Mouse (Mus musculus) urinary bladder, postnatal 4 days (tissue): Measurements from ENCODE around the gene Nbas.

Source experiments
- DNase-seq, 2 experiments: peaks; one replicate each; pipeline ENCODE4 v3.0.0; 2021 to 2022; ENCODE audit warnings: low spot score in 2 of 2

Gene Nbas

DNA sequence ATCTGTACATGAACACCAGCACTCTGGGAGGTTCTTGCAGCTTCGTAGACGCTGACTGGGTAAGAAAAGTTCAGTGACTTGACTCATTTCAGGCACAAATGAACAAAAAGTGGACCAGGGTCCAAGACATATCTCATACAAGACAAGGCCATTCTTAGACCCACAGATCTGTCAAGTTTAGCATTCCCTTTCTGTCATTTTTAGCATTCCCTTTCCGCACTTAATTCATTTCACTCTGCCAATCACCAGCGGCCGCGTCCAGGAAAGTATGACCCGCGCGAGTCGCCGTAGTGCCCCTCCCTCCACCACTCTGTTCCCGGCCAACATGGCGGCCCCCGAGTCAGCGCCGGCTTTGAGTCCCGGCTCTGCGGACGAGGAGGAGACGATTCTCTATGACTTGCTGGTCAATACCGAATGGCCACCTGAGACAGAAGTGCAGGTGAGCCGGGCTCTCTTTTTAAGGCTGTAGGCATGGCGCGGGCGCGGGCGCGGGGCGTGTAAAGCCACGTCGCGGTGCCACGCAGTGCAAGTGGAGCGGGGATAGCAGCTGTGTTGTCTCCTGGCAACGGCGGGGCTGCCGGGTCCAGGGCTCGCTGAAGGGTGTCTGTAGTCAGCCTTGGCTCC lies at the start of gene Nbas:
Nbas (plus strand) TSS at position 308 of the 624 bp plus-strand sequence.
- peak; percentile 79 to 89 for DNase-seq

DNA sequence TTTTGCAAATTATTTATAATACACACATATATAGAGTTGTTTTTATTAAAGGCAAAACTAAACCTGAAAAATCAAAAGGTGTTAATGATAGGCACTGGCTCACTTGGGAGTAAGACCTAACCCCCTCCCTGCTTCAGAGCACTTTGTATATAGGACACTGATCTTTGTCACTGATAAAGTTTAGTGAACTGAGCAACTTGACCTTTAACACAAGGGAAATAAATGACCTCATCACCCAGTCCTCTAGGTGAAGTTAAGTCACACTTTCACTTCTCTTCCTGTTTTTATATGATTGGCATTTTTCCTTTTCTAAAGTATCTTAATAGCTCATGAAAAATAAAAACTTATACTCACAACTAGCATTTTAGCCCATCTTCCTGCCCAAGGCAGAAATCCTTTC lies 26.5 kb upstream of the Nbas start:
- no peak for DNase-seq

DNA sequence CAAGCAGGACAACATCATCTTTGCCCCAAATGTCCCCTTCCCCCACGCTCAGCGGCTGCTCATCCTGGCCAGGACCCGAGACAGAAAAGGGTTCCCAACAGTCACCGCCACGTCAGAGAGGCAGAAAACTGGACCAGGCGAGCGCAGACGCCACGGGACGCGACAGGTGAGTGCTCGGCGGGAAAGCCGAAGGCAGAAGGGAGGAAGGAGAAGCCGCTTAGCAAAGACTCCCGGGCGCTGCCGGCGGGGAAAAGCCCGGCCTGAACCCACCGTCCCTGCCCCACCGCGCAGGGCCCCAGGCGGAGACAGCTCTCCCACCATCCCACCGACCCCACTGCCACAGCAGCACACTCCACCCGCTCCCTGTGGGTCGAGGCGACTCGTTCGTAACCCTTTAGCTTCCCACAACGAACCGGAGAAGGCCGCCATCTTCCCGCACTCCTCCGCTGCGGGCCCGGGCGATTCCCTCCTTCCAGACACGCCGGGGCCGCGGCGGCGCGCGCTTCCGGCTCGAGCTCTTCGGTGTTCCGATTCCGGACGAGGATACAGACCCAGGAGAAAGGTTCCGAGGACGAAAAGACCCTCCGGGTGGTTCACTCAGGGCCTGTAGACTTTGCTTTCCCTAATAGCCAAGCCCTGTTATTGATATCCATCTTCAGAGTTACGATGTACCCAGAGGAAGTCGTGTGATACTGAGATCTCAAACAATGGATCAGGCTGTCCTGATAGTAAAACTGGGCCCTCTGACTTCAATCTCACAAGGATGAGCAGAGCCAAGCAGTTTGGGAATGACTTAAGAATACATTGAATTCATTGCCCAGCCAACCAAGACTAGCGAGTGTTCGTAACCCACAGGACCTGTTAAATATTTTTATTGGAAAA lies 20.0 kb upstream of the Nbas start, which contains the start of gene Ddx1:
Ddx1 (minus strand) TSS at position 523 of the 882 bp plus-strand sequence.
- peak; percentile 75 to 80 for DNase-seq

DNA sequence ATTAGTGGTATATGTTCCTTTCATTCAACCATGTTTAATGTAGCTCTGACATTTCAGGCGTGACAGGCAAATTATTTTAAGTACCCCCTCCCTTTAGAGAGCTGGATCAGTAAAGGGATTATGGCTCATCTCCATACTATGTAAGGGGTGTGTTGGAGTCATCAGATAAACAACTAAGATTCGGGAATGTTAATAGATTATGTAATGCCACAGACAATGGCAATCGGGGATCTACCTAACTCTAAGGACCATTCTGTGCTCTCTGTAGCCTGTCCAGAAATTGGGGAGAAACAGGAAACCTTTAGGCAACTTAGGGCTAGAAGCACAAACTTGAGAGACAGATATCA lies 19.4 kb upstream of the Nbas start:
- DNase-seq: no peak

DNA sequence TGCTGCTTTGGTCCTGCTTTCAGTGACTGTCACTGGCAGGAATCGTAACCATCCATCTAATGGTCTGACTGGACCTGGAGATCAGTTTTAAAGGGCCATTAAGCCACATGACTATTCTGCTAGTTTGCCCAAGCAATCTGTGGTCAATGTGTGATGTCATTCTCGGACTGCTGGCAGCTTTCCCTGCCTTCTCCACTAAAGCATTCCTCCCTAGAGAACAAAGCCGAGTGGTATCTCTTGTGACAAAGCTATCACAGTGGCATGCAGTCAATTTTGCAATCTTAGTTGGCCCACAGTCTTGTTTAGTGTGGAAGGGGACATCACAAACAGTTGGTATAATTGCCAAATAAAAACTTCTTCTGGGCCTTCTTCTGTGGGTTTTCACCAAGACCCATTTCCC lies 13.9 kb upstream of the Nbas start:
- no peak for DNase-seq

DNA sequence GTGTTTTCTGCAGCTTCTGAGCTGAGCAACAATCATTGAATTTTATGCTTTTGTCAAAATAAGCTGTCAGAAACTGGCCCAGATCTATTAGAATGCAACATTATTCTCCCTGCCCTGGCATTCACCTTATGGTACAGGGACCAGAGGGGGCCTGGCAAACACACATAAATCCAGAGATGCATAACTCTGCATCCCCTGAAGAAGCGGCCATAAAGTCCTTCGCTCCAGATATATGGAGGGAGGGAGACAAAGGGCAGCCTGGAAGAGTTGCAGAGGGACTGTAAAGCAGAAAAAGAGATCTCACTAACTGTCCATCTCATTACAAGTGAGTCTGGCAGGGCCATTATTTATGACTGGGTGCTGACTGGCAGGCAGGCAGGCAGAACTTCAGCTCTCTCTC lies 13.2 kb upstream of the Nbas start:
- DNase-seq: no peak

DNA sequence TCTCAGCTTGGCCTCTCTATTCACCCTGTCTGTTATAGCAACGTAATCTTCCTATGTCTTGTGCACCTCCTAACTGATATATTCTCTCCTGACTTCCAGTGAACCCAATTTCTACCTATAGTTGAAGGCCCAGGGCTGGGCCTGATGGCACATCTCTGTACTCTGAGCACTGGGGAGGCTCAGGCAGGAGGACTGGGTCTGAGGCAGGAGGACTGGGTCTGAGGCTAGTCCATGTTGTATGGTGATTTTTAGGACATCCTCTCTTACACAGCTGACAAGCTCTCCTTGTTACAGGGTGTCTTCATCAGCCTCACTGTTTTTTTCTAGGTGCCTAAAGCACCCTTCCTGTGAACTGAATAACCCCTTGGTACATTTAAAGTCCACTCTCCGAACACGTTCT lies 521 bp upstream of the Nbas start:
- DNase-seq: no peak

DNA sequence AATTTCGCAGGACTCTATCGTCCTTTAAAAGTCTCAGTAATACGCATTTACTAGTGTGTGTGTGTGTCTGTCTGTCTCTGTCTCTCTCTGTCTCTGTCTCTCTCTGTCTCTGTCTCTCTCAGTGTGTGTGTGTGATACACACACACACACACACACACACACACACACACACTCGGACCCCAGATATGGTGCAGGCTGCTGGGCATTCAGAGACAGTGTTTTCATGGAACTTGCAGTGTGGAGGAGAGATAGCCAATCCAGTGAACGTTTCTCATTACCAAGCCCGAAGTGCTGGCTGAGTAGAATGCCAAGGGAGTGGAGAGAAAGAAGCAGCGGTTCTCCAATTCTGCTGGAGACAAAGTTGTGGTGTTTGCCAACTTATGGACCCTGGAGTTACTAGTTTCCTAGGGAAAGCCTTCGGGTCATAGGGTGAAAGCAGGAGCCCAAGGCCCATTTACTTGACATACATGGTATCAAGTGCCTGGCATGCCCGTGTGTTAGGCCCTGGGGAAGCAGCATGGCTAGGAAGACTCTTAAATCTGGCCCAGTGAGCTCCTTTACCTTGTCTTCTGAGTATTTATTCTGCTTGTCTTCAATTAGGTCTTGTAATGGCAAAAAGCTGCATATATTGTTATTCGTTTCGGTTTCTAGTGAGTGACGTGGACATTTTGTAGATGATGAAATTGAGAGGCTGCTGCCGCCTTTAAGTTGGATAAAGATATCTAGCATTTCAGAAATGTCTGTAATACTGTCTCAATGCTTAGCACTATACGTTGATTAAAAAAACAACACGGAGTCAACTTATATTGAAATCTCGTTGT lies 847 bp downstream of the Nbas start:
- no peak for DNase-seq

DNA sequence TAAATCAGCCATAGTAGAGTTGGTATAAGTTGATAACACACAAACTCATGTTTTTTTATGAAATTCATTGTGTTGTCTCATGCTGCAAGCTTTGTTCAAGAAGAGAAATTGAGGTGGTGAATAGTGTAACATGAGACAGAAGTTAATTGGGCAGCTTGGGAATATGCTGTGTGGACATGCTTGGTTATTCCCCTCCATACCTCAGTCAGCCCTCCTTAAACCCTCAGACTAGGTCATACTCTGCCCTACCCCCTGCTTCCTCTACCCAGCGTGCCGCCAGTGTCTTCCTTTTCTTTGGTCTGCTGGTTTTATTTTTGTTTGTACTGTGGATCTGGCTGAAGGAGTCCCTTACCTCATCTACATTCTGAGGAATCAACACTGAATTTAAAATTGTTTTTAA lies 22.5 kb downstream of the Nbas start:
- DNase-seq: no peak

DNA sequence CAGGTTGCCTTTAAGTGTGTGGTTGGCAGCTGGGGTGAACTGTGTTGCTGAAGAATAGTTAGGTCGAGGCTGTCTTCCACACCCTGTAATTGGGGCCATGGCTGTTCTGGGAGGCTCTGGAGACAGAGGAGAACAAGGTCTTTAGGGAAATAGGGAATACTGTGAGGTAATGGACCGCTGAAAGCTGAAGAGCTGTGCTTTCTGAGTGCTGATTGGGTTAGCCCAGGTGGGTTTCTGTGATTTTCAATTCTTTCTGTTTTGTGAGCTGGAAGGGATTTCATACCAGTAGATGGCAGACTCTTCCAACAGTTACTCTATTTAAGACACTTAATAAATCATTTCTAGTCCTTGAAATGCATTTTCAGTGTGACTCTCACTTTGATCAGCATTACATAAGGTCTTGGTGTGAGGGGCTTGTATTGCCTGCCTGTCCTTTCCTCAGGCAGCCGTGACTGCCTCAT lies 24.5 kb downstream of the Nbas start:
- no peak for DNase-seq

DNA sequence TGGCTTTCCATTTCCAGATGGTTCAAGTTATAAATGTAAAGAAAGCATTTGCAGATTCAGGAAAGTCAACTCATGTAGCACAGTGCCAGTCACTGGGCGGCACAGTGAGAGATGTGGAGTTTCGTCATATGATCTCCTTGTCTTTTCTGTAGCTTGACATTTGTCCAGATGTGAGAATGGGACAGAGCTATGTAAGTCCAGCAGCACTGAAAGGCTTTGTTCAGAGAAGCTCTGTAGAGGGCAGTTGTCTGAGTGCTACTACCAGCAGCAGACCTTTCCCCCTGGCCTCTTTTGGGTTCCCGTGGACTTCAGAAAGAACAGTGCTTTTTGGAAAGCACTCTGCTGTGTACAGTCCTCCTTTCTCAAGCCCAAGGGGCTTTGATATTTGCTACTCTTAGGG lies 34.1 kb downstream of the Nbas start:
- DNase-seq: no peak

DNA sequence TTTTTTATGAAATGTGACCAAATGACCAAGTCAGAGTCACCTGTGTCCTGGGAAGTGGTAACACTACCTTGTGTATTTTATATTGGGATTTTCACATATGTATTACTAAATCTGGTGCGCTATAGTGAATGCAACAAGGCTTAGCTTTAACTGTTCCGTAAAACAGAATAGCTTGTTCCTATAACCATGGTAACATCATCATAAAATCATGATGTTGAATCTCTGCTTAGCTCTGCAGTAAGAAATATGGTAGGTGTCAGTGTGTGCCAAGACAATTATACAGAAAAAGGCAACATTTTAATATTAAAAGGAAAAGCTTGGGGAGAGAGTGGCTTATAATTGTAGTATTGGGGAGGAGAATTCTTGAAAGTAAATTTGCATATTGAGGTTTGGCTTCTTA lies 45.0 kb downstream of the Nbas start:
- DNase-seq: no peak

DNA sequence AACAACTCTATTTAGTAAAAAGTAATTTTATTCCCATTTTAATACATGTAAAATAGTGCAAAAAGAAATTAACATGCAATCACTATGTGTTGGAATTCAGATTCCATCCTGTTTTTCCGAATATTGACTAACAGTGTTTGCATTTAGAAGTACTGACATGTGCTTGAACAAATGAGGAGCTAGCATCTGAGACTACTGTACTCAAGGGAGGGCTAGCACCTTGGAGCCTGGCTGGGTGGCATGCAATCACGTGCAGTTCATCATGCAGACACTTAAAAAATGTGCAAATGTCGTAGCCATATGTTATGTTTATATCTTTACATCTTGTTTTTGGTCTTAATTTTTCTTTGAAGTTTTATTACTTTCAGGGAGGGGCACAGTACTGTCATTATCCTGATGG lies 45.5 kb downstream of the Nbas start:
- DNase-seq: no peak

DNA sequence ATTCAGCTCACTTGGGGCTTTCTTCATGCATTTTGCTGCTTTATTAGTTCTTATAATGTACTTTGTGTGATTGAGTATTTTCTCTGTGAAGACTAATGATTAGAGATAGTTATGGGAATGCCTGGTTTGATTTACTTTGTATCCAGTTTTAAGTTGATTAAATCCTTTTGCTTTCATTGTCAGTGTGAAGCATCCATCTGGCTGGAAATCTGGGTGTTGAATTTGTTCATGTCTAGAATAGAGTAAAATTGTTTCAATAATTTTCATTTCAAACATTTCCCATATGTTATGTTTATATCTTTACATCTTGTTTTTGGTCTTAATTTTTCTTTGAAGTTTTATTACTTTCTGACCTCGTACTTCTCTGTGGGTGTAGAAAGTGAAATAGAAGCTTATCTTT lies 46.1 kb downstream of the Nbas start:
- no peak for DNase-seq

DNA sequence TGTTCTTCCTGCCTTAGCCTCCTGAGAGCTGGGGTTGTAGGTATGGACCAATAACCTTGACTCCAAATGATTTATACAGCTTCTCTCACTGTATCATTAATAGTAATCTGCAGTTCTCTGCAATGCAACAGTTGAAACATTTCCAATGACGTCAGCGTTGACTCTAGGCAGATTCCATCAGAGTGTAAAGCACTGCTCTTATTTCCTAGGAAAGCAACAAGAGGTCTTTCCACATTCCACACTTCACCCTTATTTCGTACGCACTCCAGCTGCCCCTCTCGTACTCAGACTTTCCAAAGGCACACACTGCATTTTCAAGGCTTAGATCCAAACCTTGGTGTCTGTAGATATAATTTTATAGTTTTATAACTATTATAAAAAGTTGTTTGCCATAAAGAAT lies 73.6 kb downstream of the Nbas start:
- DNase-seq: no peak

DNA sequence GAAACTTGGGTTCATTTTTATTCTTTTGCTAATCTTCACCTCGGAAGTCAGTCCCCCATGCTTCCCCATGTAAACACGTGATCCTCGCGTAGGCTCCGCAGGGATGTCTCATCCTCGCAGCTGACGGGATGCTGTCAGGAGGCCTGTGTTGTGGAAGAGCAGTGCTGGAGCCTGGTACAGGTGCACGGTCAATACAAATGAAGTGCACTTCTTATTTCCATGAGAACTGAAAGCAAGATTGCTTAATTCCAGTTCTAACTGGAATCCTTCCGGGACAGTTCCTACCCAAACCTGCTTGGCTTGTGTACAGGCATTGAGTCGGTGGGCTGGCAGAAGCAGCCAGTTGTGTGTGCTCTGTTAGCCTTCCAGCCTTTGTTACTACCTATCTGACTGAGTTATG lies 87.3 kb downstream of the Nbas start:
- no peak for DNase-seq

DNA sequence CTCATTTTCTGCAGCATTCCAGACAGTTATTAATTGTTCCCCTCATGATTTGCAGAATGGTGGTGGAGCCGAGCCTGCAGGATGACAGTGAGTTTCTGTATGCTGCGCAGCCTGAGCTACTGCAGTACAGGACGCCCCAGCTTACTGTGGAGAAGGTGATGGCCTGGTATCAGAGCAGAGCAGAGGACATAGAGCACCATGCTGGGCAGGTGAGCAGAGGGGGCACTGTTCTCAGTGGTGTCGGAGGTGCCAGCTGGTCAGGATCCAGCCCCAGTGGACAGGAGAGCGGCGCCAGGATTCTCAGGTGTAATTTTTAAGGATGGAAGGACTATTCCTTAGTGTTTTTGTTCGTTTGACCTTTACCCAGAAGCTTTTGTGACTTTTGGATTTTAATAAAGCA lies 87.8 kb downstream of the Nbas start:
- no peak for DNase-seq

DNA sequence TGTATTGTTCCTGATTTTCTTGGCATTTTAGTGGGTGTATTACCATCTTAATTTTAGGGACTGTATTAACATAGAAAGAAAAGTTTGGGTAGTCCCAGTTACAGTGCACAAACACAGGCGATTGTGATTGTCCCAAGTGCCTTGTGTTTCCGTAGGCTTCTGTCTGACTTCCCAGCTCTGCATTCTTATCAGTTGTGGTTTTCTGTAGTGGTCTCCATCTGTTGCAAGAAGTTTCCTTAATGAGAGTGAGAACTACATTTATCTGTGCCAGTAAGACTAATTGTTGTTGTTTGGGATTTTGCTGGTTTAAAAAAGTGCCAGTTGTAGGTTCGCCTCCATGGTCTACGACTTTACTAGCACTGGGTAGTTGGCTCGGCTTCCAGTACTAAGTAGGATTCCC lies 88.3 kb downstream of the Nbas start:
- DNase-seq: no peak

DNA sequence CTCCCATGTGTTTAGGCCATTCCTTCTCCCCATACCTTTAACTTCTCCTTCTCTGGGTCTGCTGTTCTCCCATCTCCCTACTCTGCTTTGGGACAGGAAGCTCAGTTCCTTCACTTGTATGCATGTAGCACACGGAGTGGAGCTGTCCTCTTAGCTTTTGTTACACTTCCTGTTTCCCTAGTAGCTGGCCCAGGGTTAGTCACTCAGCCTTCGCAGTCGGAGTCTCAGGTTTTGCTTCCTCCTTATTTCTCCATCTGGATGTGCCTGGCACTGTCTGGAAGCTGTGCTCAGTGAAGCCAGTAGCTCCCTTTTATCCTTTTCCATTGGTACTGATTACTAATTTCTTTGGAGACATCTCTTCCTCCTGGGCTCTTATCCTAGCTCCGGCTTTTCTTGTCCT lies 89.9 kb downstream of the Nbas start:
- no peak for DNase-seq

DNA sequence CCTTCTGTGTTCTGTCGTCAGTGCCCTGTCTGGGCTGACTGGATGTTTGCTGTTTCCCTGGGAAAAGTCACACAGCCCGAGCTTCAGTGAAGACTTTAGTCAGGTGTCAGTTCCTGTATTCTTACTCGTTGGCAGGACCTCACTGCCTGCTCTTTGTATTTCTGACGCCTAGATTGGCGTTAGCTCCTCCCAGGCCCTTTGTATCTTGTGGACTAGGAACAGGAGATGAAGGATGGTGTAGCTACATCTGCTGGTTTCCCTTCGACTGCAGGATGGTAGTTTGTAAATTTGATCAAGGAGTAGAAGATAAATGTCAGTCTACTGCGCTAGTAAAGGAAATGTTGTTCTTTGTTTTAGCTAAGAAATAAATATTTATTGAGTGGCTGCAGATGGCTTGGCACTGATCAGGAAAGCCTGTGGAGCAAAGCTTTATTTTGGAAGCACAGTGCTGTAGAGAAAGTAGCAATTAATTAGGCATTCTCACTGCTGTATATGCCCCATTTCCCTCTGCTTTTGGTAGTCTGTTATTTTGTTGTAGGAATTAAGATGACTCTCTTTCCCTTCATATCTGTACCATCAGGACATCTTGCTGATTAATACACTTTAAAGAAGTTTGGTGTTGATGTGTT lies 91.4 kb downstream of the Nbas start:
- DNase-seq: no peak

DNA sequence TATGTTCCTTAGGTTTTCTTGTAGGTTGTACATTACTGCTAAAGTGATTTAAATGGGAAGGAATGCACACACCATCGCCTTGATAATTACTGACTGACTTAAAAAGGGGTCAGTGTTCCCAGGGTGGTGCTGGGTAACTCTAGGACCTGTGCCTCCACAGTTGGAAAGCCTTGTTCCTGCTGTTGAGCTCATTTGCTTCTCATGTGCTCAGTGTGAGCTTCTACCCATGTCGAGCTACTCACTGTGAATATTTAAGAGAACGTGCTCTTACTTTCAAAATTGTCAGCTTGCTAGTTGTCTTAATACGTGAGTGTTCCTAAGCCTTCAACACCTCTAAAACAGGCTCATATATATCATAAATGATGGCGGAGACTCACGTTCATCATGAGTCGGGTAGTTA lies 112.6 kb downstream of the Nbas start:
- no peak for DNase-seq

DNA sequence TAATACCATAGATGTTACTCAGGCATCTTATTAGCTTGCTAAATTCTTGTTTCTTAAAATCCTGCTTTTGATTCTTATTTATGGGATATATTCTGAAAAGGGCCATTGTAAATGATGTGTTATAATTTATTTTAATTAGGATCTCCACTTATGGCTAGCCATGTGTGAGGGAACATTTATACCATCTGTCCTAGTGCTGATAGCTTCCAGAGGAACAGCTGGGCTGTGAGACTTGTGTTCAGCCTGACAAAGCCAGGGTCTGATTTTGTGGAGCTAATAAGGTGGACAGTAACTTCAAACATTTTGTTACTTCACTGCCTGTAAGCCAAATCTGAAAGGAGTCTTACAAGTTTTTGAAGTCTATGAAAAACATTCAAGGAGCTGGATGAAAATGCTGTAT lies 113.1 kb downstream of the Nbas start:
- DNase-seq: no peak
